Mouse (Mus musculus) embryonic facial prominence, embryonic 13.5 days (tissue): ENCODE data around the gene Gucd1. TPM values are rescaled to one million over a fixed set of nuclear protein-coding genes. Genes with fewer than 3 reads are reported as not detected.

Experiments used
- ATAC-seq: fragments of 200-750 bp; cut with Nextera tagmentation; 2 replicates; pipeline ENCODE4 v1.8.0; 2017; ENCODE audit warnings: low read depth; ENCODE audit not compliant: insufficient number of reproducible peaks, insufficient read depth, low FRiP score, low TSS enrichment
- H3K27ac ChIP-seq: fragments of 300-500 bp; sonication (generic); 2 replicates; pipeline ENCODE4 v1.5.1; 2015; ENCODE audit warnings: moderate library complexity, mild to moderate bottlenecking, inconsistent platforms
- H3K27me3 ChIP-seq: fragments of 300-500 bp; sonication (generic); 2 replicates; pipeline ENCODE4 v1.6.1; 2015; ENCODE audit warnings: mild to moderate bottlenecking, inconsistent platforms
- H3K36me3 ChIP-seq: fragments of 300-500 bp; sonication (generic); 2 replicates; pipeline ENCODE4 v1.6.1; 2015; ENCODE audit warnings: mild to moderate bottlenecking, inconsistent platforms
- H3K4me1 ChIP-seq: fragments of 300-500 bp; sonication (generic); 2 replicates; pipeline ENCODE4 v1.6.1; 2015; ENCODE audit warnings: inconsistent platforms
- H3K4me2 ChIP-seq: fragments of 300-500 bp; sonication (generic); 2 replicates; pipeline ENCODE4 v1.6.1; 2015; ENCODE audit warnings: moderate library complexity, mild to moderate bottlenecking, inconsistent platforms
- H3K4me3 ChIP-seq: fragments of 300-500 bp; sonication (generic); 2 replicates; pipeline ENCODE4 v1.5.1; 2015; ENCODE audit warnings: mild to moderate bottlenecking, inconsistent platforms
- H3K9ac ChIP-seq: fragments of 300-500 bp; sonication (generic); 2 replicates; pipeline ENCODE4 v1.6.1; 2015; ENCODE audit warnings: mild to moderate bottlenecking, inconsistent platforms
- H3K9me3 ChIP-seq: fragments of 300-500 bp; sonication (generic); 2 replicates; pipeline ENCODE4 v1.6.1; 2016; ENCODE audit warnings: inconsistent platforms
- WGBS: fragments of 180-500 bp; shearing (Covaris S2); methylation state at CpG from one replicate; pipeline ENCODE4 v1.1.7; 2015; ENCODE audit warnings: mixed read lengths; 5-methylcytosine and 5-hydroxymethylcytosine counted together
- polyA plus RNA-seq: library from polyadenylated mRNA; unstranded; fragments of >200 nt; fragmentation: Nextera tagmentation; extraction: Ambion mirVana; gene quantifications from 2 replicates; pipeline ENCODE4 v1.2.1, GENCODE M21; 2015

Gene Gucd1
- polyA plus RNA-seq, 1 experiment from 2014 or later: 27.3 TPM

- WGBS: 36% methylated on average over 4 of the region's 4 CpGs
- H3K4me3 ChIP-seq: no peak overlapping the region
These were observed 189.5 kb downstream of the Gucd1 start for GRCm38 (mm10) chr10:75328201-75328704.

GRCm38 (mm10) chr10:75327081-75327480 is 190.7 kb downstream of the Gucd1 start:
- no peaks in the 10 kb centered on the region for H3K36me3 ChIP-seq
- H3K4me3 ChIP-seq: no peak overlapping the region
- WGBS: 78% methylated on average over 11 of the region's 11 CpGs
- H3K9ac ChIP-seq: no peak overlapping the region
- no peaks in the 10 kb centered on the region for H3K4me1 ChIP-seq
- H3K9me3 ChIP-seq: no peaks in the 10 kb centered on the region
- no peak for ATAC-seq
- H3K27me3 ChIP-seq: no peaks in the 10 kb centered on the region
- H3K4me2 ChIP-seq: no peak overlapping the region
- no peak overlapping the region for H3K27ac ChIP-seq

More at GRCm38 (mm10) chr10:75328201-75328704, 189.5 kb downstream of the Gucd1 start:
- Histone ChIP-seq H3K4me2 (no peak overlapping the region), H3K36me3 (no peaks in the 10 kb centered on the region), H3K9ac (no peak overlapping the region), H3K9me3 (no peaks in the 10 kb centered on the region), H3K27ac (no peak overlapping the region), H3K27me3 (no peaks in the 10 kb centered on the region), H3K4me1 (no peaks in the 10 kb centered on the region)
- ATAC-seq: no peak

GRCm38 (mm10) chr10:75326553-75326952 is 191.2 kb downstream of the Gucd1 start:
- H3K9me3 ChIP-seq: no peaks in the 10 kb centered on the region
- no peak overlapping the region for H3K27ac ChIP-seq
- H3K4me2 ChIP-seq: no peak overlapping the region
- no peak overlapping the region for H3K4me3 ChIP-seq
- H3K27me3 ChIP-seq: no peaks in the 10 kb centered on the region
- no peaks in the 10 kb centered on the region for H3K36me3 ChIP-seq
- H3K4me1 ChIP-seq: no peaks in the 10 kb centered on the region
- no peak overlapping the region for H3K9ac ChIP-seq
- 84% methylated on average over 3 of the region's 3 CpGs for WGBS
- no peak for ATAC-seq

GRCm38 (mm10) chr10:75325821-75326220 is 192.0 kb downstream of the Gucd1 start:
- Histone ChIP-seq H3K4me1 (no peaks in the 10 kb centered on the region), H3K27me3 (no peaks in the 10 kb centered on the region), H3K36me3 (no peaks in the 10 kb centered on the region), H3K4me3 (no peak overlapping the region), H3K9me3 (no peaks in the 10 kb centered on the region), H3K9ac (no peak overlapping the region), H3K27ac (no peak overlapping the region), H3K4me2 (no peak overlapping the region)
- 95% methylated on average over 23 of the region's 23 CpGs for WGBS
- ATAC-seq: no peak

GRCm38 (mm10) chr10:75324391-75324790 is 193.4 kb downstream of the Gucd1 start:
- H3K27ac ChIP-seq: no peak overlapping the region
- H3K36me3 ChIP-seq: no peaks in the 10 kb centered on the region
- H3K4me2 ChIP-seq: no peak overlapping the region
- no peaks in the 10 kb centered on the region for H3K4me1 ChIP-seq
- H3K4me3 ChIP-seq: no peak overlapping the region
- H3K27me3 ChIP-seq: peaks cover 10% of the 10 kb centered on the region
- no peaks in the 10 kb centered on the region for H3K9me3 ChIP-seq
- no peak for ATAC-seq
- H3K9ac ChIP-seq: 0 out of 2 replicates have a peak overlapping the region, but pooled peaks have one; percentile 3
- WGBS: 66% methylated on average over 10 of the region's 10 CpGs

GRCm38 (mm10) chr10:75323986-75324385 is 193.8 kb downstream of the Gucd1 start:
- Histone ChIP-seq H3K9ac (no peak overlapping the region), H3K36me3 (no peaks in the 10 kb centered on the region), H3K27me3 (peaks cover 14% of the 10 kb centered on the region), H3K27ac (no peak overlapping the region), H3K4me3 (no peak overlapping the region), H3K4me2 (no peak overlapping the region), H3K4me1 (no peaks in the 10 kb centered on the region), H3K9me3 (no peaks in the 10 kb centered on the region)
- no peak for ATAC-seq
- WGBS: 84% methylated on average over 8 of the region's 8 CpGs

- H3K27ac ChIP-seq: no peak overlapping the region
- H3K27me3 ChIP-seq: peaks cover 25% of the 10 kb centered on the region
- H3K9ac ChIP-seq: 0 out of 2 replicates have a peak overlapping the region, but pooled peaks have one; percentile 21
- no peaks in the 10 kb centered on the region for H3K4me1 ChIP-seq
- 57% methylated on average over 6 of the region's 6 CpGs for WGBS
- no peaks in the 10 kb centered on the region for H3K36me3 ChIP-seq
- ATAC-seq: no peak
- H3K4me2 ChIP-seq: no peak overlapping the region
- no peaks in the 10 kb centered on the region for H3K9me3 ChIP-seq
- H3K4me3 ChIP-seq: no peak overlapping the region
These were observed 194.8 kb downstream of the Gucd1 start for GRCm38 (mm10) chr10:75322966-75323365.

- H3K9ac ChIP-seq: no peak overlapping the region
- peaks cover 12% of the 10 kb centered on the region for H3K4me1 ChIP-seq
- peaks cover 46% of the 10 kb centered on the region for H3K27me3 ChIP-seq
- WGBS: 55% methylated on average over 4 of the region's 4 CpGs
- no peak overlapping the region for H3K27ac ChIP-seq
- H3K4me2 ChIP-seq: no peak overlapping the region
- no peaks in the 10 kb centered on the region for H3K36me3 ChIP-seq
- no peaks in the 10 kb centered on the region for H3K9me3 ChIP-seq
- ATAC-seq: no peak
- H3K4me3 ChIP-seq: no peak overlapping the region
These were observed 197.5 kb downstream of the Gucd1 start for GRCm38 (mm10) chr10:75320321-75320720.

GRCm38 (mm10) chr10:75318206-75318605 is 199.6 kb downstream of the Gucd1 start:
- H3K4me2 ChIP-seq: peak overlapping the region; percentile 76; the same call in 1 of the 2 replicates
- peaks cover 12% of the 10 kb centered on the region for H3K4me1 ChIP-seq
- no peak overlapping the region for H3K9ac ChIP-seq
- H3K4me3 ChIP-seq: no peak overlapping the region
- H3K27me3 ChIP-seq: peaks cover 46% of the 10 kb centered on the region
- H3K36me3 ChIP-seq: peaks cover 2% of the 10 kb centered on the region; the same call in 1 of the 2 replicates
- no peak overlapping the region for H3K27ac ChIP-seq
- 83% methylated on average over 6 of the region's 6 CpGs for WGBS
- no peaks in the 10 kb centered on the region for H3K9me3 ChIP-seq
- ATAC-seq: no peak

- peak overlapping the region; percentile 65 for H3K9ac ChIP-seq
- peaks cover 11% of the 10 kb centered on the region for H3K36me3 ChIP-seq
- H3K27me3 ChIP-seq: peaks cover 46% of the 10 kb centered on the region
- no peaks in the 10 kb centered on the region for H3K9me3 ChIP-seq
- no peak overlapping the region for H3K27ac ChIP-seq
- no peak for ATAC-seq
- peak overlapping the region; percentile 76 for H3K4me2 ChIP-seq
- peaks cover 12% of the 10 kb centered on the region for H3K4me1 ChIP-seq
- under 1% methylated on average over 78 of the region's 81 CpGs for WGBS
- peak overlapping the region; percentile 50 for H3K4me3 ChIP-seq
These were observed 200.6 kb downstream of the Gucd1 start for GRCm38 (mm10) chr10:75316908-75317761.

GRCm38 (mm10) chr10:75316872-75316907 is 201.1 kb downstream of the Gucd1 start, which contains the start of gene Adora2a:
TSS of gene Adora2a (plus strand) at chr10:75316877.
- ATAC-seq: no peak
- H3K4me1 ChIP-seq: peaks cover 12% of the 10 kb centered on the region
- H3K9me3 ChIP-seq: no peaks in the 10 kb centered on the region
- peaks cover 46% of the 10 kb centered on the region for H3K27me3 ChIP-seq
- H3K9ac ChIP-seq: peak within 1 kb of the TSS; percentile 65
- H3K4me2 ChIP-seq: peak within 1 kb of the TSS; percentile 76
- WGBS: 0% methylated on average over 4 of the region's 4 CpGs
- H3K36me3 ChIP-seq: peaks cover 15% of the 10 kb centered on the region
- H3K27ac ChIP-seq: no peak within 1 kb of the TSS
- peak within 1 kb of the TSS; percentile 50 for H3K4me3 ChIP-seq

GRCm38 (mm10) chr10:75316472-75316871 is 201.3 kb downstream of the Gucd1 start:
- Histone ChIP-seq H3K27me3 (peaks cover 46% of the 10 kb centered on the region), H3K4me1 (peaks cover 12% of the 10 kb centered on the region), H3K36me3 (peaks cover 17% of the 10 kb centered on the region), H3K9ac (peak overlapping the region; percentile 65), H3K4me2 (peak overlapping the region; percentile 76), H3K27ac (no peak overlapping the region), H3K9me3 (no peaks in the 10 kb centered on the region), H3K4me3 (peak overlapping the region; percentile 50)
- WGBS: 4% methylated on average over 9 of the region's 9 CpGs
- ATAC-seq: no peak
